Mouse (Mus musculus): Measurements from ENCODE around the gene H2-DMb2. TPM values are rescaled to one million over a fixed set of nuclear protein-coding genes. Genes with fewer than 3 reads are reported as not detected.

H2-DMb2 gene
- under 1 TPM; 0.17 to 0.53 TPM for total RNA-seq (2021)
- long read RNA-seq, experiment 1, partial matches to known transcripts = 0 of 1 reads
- long read RNA-seq, experiment 1, other reads (novel, unspliced or antisense) = 1 of 1 reads
- long read RNA-seq, experiment 2 = 0 reads

DNA sequence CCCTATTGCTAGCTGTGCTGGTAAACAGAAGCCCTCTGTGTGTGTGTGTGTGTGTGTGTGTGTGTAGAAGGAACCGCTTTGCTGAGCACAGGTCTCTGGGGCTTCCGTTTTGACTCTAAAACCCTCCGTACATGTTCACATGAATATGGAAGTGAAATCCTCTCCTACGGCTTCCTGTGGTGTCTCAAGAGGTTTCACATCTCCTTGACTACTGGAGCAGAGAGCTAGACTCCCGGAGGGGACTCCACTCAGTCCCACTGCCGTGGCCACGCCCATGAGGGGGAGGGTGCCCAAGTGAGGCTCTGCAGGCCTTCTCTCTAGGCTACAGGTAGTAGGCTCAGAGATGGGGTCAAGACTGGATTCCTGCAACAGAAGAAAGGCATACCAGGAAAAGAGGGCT lies at the start of gene H2-DMb2:
H2-DMb2 (plus strand) TSS at position 275 of the 400 bp plus-strand sequence.
- no peak for DNase-seq (ENCODE audit: low spot score)

DNA sequence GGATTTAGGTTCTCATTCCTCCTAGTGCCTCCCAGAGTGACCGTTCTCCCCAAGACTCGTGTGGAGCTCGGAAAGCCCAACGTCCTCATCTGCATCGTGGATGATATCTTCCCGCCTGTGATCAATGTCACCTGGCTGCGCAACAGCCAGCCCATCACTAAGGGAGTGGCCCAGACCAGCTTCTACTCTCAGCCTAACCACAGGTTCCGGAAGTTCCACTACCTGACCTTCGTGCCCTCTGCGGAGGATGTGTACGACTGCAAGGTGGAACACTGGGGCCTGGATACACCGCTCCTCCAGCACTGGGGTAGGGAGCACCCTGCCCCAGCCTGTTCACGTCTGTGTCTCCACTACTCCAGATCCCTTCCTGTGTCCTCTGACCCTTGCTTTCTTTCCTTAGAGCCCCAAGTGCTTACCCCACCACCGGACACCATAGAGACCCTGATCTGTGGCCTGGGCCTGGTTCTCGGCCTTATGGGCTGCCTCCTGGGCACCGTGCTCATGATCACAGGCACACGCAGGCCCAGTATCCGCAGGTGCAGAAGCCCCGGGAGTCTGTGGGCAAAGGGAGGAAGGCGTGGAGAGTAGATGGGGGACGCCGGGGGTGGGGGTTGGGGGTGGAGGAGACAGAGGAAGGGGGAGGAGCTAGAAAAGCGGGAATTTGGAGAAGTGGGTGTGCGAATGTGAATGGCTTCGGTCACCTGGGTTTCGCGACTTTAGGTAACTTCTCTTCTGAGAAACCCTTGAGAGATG lies 48.6 kb upstream of the H2-DMb2 start:
- no peak for DNase-seq (ENCODE audit: low spot score)

DNA sequence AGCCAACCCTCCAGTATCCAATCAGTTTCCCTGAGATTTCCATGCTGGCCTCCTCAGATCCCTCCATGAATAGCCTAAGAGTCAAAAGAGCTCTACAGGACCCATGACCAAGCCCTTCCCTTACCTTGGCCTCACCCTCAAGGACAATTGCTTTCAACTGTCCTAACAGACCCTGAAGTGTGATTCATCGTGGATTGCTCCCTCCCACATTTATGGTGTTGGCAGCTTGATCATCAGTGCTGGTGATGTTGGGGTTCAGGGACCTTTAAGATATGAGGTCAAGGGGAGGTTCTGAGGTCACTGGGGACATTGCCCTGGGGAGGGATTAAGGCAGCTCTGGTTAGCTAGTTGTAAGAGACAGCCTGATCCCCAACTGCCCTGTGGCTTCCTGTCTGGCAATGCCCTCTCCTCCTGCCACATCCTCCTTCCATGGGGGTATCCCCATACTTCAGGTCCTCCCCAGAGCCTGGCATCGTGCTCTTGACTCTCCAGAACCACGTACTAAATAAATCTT lies 46.6 kb upstream of the H2-DMb2 start:
- DNase-seq (ENCODE audit: low spot score) = no peak

DNA sequence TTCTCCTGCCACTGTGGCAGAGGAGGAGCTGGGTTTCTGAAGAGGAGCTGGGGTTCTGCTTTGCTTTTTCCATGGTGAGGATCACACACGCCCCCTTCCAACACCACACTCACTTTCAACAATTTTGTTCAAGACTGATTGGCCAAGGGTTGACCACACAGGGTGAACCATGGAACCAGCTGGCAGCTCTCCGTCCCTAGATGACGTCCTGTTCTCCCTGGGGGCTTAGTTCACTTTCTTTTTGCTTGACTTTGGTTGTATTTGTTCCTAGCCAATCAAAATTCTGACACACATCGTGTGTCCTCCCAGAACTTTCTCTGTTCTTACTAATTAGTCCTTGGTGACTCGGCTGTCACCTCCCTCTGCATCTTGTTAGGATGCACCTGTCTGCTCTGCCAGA lies 45.8 kb upstream of the H2-DMb2 start:
- DNase-seq (ENCODE audit: low spot score) = no peak

DNA sequence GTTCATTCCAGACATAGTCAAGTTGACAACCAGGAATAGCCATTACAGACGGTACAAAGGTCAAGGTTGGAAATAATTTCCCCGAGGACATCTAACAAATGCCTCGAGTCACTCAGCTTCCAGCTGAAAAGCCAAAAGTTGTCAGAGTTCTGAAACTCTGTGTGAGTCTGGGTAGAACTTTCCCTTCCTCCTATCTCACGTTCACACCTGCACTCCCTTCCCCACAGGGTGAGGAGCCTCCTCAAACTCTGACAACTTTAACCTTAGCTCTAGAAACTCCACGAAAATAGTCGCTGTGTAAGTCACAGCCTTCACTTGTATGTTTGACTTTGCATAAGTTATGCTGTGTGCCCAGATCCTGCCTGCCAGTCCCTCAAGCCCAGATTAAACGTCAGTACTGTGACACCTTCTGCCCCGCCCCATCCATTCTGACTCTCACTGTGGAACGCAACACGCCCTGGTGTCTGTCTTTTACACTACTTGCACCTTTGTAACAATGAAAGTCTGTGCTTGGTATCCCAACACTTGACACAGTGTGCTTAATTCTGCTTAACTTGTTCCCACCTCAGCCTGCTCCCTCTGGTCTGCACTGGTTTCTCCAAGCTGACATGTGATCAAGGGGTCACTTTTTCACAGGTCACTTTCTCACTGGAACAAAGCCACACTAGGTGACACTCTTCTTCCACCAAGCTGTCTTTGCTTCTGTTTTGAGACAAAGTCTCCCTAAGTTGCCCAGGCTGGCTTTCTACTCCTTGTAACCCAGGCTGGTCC lies 44.2 kb upstream of the H2-DMb2 start:
- no peak for DNase-seq (ENCODE audit: low spot score)

DNA sequence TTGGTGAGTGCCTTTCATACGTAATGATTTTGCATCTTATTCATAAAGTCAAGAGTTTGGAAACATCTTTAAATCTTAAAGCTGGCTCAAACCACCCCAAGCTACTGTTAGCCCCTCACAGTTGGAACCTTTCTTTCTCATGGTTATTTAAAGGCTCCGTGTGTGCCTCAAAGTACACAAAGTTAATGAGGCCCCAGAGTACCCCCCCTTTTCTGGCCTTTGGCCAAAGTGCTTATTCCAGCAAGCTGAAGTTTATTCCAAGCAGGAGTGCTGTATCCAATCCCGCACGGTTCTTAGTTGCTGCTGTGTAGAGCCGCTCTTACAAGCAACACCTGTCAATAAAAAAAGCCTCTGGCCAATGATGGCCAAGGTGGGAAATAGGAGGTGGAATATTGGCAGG lies 43.6 kb upstream of the H2-DMb2 start:
- DNase-seq (ENCODE audit: low spot score) = no peak

DNA sequence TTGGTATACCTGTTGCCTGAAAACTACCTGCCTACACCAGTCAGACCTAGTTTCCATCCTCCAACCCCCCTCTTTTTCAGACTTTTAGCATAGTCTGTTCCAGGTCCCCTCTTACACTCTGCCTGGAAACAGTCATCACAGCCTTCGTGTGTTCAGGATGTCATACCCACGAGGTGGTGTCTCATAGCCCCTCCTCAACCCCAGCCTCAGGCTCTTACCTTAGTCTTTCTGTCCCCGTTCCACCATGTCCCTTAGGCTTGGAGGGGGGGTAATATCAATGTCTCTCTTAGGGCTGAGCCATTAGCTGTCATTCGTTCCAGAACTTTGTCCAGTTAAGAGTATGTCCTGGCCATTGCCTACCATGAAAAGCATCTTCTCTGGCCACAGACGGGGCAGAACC lies 41.9 kb upstream of the H2-DMb2 start:
- no peak for DNase-seq (ENCODE audit: low spot score)

DNA sequence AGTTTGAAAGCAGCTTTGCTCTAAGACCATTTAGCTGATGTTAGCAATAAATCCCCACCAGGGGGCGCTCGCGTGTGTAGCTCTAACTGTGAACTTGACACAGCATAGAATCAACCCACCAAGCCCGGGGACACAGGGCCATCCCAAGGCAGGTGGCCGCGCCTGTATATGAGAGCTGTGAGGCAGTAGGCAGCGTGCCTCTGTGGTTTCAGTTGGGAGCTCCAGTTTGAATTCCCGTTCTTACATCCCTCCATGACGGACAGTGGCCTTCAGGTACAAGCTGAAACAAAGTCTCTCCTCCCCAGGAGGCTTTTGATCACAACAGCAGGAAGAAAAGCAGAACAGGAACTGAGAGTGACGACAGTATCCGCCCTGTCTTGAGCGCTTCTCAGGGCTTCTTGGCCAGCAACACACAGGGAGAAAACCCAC lies 41.5 kb upstream of the H2-DMb2 start:
- peak; percentile 93 for DNase-seq (ENCODE audit: low spot score)

DNA sequence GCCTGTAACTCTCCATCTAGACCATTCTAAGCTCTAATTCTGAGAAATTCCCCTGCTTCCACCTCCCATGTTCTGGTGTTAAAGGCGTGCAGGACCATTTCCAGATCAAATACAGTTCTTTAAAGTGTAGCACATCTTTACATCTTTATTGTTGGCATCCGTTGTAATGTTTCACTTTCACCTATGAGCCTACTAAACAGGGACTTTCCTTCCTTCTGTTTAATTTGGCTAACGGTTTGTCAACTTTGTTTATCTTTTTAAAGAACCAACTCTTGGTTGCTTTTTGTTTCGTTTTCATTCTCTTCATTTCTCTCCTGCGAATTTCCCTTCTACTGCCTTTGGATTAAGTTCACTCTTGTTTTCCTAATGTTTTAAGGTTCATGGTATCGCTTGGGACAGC lies 40.3 kb upstream of the H2-DMb2 start:
- no peak for DNase-seq (ENCODE audit: low spot score)

DNA sequence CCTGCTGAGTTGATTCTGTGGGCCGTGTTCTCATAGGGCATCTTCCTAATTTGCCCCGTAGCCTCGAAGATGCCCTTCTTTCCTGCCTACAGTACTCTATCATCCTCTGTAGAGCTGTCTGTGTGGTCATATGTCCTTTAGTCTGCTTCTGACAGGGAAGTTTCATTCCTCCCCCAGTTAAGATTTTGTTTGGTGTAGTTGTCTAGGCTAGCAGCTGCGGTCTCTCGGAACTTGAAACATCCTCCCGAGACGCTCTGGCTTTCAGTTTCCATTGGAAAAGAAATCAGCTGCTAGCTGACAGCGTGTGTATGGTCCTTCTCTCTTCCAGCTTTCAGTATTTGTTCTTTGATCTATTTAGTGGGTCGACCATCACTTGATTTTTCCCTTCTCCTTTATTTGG lies 38.3 kb upstream of the H2-DMb2 start:
- DNase-seq (ENCODE audit: low spot score) = no peak

DNA sequence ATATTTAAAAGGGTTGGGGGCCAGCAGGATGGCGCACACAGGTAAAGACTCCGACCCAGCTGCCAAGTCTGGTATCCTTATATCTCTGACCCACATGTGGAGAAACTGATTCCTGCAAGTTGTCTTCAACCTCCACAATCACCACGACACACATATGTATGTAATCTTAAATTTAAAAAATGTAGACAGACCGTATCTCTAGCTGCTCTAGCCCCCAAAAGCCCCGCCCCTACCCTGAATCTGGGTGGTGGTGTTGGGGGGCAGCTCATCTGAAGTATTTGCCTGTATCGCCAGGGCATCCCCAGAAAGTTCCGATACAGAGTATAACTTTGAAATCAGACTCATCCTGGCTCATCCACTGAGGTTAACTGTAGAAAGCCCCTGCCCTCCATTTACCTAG lies 36.6 kb upstream of the H2-DMb2 start:
- no peak for DNase-seq (ENCODE audit: low spot score)

DNA sequence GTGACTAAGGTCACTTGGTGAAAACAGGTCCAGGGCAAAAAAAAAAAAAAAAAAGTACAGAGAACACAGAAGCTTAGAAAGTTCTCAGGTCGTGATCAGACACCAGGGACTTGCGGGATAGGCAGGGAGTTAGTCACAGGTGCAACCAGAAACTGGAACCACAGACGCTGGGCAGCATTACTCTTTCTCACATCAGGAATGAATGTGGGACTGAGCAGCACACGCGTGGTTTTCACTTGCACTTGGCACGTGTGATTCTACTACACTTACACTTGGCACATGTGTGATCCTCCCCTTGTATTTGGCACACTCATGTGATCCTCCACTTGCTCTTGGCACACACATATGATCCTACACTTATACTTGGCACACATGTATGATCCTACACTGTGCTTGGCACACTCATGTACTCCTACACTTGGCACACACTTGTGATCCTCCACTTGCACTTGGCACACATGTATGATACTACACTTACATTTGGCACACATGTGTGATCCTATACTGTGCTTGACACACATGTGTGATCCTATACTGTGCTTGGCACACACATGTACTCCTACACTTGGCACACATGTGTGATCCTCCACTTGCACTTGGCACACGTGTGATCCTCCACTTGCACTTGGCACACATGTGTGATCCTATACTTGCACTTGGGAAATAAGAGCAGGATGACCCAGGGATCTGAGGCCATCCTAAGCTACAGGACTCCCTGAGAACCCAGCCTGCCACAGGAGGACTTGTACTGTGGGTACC lies 35.8 kb upstream of the H2-DMb2 start:
- no peak for DNase-seq (ENCODE audit: low spot score)

DNA sequence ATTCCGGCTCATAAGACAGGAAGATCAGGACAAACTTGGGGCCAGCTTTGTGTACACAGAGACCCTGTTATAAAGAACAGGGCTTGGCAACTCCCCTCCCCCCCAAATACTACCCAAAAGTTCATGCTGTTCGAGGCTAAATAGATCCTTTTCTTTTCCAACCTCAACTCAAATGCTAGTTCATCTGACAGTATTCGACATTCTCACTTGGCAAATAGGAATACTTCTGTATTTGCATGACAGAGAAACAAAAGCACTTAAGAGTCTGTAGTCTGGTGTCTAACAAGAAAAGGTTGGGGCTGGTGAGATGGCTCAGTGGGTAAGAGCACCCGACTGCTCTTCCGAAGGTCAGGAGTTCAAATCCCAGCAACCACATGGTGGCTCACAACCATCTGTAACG lies 34.6 kb upstream of the H2-DMb2 start:
- DNase-seq (ENCODE audit: low spot score) = no peak

DNA sequence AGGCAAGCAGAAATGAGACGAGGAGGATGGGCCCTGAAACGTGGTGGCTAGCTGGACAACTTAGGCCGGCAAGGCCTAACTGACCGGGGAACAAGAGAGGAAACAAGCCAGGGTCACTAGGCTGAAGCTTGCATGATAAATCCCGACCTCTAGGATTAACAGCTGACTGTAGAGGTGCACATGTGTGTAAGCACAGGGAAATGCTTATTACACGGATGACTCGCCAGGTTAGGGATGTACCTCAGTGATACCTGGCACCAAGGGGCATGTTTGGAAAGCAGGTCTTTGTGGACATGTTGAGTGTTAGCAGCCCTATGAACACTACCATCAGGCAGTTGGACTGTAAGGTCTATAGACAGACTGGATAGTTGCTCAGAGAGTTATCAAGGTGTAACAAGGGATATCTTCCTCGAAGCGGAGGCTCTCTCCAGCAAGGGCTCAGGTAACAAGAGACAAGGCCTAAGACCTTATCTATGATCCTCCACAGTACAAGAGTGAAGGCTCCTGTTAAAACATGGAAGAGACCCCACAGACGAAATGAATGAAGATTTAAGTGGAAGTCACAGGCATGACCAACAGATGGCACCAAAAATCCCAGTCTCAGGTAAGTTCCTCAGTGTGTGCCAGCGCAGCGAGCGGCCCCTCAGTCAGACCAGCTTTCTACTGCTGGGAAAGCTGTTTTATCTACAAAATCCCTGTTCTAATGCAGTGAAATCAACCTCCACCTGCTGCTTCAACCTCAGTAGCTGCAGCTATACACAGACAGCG lies 33.9 kb upstream of the H2-DMb2 start:
- no peak for DNase-seq (ENCODE audit: low spot score)

DNA sequence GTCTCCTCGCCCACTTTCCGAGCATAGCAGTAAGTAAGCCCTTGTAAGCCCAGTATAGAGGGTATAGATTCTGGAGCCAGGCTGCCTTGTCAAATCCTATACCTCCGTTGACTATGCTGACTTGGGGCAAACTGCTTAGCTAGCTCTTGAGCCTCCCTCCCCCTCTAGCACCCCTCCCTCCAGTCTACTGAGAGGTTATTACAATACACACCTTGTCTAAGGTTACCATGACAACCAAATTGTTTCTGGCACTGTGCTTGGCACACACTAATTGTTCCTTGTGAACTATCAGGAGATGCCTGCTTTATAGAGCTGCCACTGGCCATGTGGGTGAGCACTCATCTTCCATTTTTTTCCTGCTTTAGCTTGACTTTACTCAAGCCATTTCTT lies 33.3 kb upstream of the H2-DMb2 start:
- no peak for DNase-seq (ENCODE audit: low spot score)

DNA sequence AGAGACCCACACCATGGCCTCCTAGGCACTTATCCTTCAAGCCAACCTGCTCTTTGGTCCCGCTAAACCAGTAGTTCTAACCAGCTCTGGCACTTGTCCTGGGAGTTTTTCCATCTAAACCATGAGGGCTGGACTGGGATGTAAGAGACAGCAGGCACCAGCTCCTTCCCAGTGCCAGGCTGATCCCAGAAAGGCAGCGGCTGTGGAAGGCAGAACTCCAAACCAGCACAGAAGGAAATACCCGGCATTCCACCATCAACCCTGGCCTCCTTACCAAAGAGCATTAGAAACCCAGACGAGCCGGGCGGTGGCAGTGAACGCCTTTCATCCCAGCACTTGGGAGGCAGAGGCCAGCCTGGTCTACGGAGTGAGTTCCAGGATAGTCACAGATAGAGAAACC lies 32.8 kb upstream of the H2-DMb2 start:
- DNase-seq (ENCODE audit: low spot score) = no peak

DNA sequence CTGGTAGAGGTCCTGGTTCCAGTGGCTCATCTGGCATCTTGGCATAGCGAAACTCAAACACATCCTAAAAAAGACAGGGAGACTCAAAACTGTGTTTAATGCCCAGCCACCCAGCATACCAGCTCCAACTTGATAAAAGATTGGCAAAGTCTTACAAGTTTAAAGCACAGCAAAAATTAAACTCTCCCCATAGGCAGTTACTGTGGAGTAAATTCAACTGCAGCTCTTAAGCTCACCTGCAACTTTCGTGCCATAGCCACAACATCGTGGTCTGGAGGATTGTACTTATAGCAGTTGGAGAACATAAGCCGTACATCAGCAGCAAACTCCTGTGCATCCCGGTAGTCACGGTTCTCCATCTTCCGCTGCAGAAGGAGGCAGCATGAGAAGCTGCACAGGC lies 29.0 kb upstream of the H2-DMb2 start:
- DNase-seq (ENCODE audit: low spot score) = no peak

DNA sequence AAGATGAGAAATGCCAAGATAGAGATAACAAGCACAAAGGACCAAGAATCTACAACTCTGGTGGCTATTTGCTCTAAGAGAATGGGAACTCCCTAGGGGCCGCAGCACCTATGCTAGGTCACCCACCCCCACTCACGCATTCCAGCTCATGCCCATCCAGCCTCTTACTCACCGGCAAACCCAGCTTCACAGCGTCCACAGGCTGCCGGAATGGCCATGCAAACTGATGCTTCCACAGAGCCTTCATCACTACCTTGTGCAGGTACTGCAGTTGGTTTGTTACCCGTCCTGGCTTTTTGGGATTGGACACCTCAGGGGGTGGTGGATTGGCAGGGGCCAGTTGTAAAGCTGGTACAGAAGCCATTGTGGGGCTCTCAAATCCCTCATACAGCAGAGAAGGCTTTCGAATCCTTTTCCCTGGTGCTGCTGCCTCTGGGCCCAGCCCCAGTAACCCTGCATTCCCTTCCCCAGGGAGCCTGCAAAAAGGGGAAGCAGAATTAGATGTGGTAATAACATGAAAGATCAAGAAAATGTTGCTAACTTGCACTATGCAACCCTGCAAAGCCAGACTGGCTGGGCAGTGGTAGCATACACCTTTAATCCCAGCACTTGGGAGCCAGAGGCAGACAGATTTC lies 26.3 kb upstream of the H2-DMb2 start:
- DNase-seq (ENCODE audit: low spot score) = no peak

DNA sequence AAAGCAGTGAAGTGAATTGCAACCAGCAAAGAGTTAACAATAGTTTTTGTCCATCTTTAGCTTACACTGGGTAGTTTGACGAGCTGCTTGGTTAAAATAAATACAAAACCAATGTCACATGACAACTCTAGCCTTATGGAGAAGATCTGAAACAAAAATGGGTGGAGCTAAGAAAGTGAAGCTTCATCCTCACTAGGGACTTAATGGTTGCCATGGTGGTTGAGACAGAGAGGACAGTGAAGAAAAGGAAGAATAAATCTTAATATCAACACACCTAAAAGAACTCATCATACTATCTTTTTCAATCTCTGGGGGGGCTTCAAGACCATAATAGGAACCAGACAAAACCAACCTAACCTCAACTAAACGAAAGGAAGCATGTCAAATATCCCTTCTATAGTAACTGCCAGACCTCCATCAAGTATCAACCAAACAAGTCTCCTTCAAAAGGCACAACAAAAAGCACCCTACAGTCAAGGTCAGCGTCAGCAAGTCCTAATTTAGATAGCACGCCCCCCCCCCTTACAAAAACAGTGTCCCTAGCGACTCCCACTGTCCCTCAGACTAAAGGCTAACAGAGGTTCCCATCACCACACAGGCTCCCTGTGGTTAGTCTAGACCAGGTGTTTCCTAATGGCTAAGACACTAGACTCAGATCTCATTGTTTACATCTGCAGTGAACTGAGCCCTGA lies 25.5 kb upstream of the H2-DMb2 start:
- DNase-seq (ENCODE audit: low spot score) = no peak

Measured in gastrocnemius, adult 18-20 months (tissue).